Mouse (Mus musculus) mouse trophoblast stem cell (cell line): ENCODE results near the gene Ano1.

Experiments
- in situ Hi-C, 2 experiments: fragments of 300-500 bp; cut with MseI, MboI; formaldehyde crosslinking; loops; 2 replicates in 1 of 2; 3 replicates in 1 of 2; pipeline ENCODE4 v1.15.1; 2025

Gene Ano1

DNA sequence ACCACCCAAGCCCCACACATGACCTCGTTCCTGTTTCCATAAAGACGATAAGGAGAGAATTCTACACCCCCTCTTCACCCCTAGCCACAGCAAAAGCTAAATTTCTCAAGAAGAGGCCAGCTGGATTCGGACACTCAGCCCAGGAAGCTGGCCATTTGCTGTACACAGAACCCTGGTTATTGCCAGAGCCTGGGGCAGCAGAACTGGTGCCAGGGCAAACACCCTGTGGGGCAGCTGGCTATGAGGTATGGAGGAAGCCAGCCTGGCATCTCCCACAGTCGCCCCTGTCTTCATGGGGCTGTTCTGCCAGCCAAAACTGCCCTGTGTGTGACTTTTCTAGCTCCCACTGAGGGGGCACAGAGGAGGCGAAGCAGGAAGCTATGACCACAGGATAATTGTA, 104.2 kb downstream of the Ano1 start:
- in situ Hi-C loops: no loop called here

DNA sequence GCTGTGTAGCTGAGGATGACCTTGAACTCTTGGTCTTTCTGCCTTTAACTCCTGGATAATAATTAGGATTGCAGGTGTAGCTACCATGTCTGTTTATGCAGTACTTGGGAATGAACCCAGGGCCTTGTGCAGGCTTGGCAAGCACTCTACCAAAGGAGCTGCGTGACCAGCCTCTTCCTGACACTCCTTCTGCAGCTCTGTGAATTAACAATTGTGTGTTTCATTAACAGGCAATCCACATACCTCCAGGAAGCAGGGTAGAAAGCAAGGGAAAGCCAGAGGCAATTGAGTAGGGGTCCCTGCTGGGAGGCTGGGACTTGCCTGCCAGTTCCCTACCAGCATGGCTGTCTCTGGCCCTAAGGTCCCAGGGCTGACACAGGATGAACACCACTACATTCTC, 111.0 kb downstream of the Ano1 start:
- in situ Hi-C loops: no loop called here

DNA sequence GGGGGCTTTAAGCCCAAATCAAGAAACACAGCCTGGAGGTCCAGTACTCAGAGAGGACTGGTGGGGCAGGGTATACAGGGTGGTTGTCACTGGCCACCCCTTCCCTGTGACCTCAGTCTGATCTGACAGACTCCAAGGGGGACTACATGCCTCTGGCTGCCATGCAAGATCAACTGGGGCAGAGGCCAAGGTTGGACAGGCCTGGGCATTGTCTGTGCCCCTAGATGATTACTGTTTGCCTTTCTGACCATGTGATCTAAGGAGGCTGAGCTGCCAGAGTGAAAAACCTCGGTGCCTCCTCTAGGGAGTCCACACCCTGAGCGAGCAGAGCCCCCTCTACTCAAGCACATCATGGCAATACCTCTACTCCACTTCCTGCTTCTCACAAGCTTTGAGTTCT, 115.8 kb downstream of the Ano1 start:
- in situ Hi-C loops: no loop called here

DNA sequence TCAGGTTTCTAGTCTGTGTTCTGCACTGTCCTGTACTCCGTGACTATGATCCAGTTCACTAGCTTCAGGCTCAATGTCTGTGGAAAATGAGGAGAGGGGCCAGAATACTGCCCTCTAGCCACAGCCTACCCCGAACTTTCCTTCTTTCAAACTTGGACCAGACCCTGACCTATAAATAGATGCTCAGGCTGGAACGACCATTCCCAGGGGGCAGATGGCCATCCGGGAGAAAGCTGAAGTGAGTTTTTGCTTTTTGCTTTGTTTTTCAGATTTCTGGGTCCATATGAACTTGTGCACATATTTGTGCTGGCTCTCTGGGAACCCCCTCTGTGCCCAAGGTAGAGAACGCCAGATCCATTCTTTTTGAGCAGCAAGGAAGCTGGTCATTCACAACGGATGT, 116.9 kb downstream of the Ano1 start:
- in situ Hi-C loops: no loop called here

DNA sequence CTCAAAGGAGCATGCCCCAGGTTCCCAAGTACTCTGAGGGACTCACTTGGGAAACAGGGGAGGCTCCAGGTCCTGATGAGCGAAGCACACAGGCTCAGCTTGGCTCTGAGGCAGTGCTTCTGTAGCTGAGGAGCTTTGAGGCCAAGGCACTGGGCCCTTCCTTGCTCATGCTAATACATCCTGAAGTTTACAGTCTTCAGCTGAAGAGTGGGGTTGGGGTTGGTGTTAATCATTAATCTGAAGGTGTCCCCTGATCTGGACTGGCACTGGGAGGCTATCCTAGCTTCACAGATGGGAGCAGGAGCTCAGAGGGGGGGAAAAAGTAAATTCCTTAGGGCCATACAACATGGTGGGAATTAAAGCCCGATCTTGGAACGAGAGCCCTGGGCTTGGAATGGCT, 117.3 kb downstream of the Ano1 start:
- in situ Hi-C loops: no loop called here

DNA sequence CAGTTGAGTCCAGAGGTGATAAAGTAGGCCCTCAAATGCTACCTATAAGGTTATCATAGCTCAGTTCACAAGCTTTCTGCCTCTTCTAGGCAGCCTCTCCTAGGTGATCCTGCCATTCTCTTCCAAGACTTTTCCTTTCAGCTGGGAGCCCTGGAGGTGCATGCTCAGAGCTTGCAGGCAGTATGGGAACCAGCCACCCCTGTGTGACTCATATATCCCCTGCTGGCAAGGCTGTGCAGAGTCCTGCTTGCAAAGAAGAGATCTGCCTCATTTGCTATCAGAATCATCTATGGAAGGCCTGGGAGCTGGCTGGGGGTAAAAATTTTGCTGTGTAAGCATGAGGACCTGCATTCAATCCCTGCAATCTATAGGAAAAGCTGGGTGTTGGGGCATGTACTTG, 119.5 kb downstream of the Ano1 start:
- in situ Hi-C loops: no loop called here

DNA sequence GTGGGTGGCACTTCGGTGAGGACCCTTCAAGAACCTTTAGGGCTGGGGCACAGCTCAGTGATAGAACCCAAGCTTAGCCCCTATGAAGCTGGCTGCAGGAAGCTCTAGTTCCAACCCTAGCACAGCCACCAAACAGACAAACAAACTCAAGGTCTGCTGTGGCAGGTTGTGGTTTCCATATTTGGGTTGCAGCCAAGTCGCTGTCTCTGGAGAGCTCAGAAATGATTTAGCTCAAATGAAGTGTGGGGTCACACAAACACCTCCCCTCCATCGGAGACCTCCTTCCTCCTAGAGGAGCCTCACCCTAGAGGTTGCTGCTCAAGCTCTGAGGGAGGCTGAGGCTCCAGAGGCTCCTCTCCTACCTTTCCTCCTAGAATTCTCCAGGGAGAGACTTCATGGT, 121.2 kb downstream of the Ano1 start:
- in situ Hi-C loops: no loop called here

DNA sequence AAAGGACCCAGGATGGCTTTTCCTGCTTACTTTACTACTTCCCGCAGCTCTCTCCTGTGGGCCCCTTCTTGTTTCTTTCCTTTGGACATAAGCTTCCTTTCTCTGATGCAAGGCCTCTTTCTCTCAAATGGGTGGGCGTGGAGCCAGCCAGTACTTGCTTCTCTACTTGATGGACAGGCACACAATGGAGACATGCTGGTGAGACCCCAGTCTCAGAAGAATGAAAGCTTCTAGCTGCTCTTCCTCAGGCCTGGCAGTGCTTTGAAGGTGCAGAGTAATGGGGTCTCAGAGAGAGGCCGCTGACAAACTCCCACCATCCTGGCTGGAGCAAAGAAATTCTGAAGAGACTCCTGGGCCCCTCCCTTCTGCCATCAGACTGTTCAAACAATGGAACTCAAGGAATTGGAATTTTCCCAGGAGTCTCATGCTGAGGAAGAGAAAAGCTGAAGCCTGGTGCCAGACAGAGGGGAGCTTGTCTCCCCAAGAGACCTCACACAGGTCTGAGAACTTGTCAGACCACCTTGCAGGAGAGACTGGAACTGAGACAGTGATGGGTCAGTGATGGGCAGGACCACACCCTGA, 123.3 kb downstream of the Ano1 start:
- in situ Hi-C loops: no loop called here

DNA sequence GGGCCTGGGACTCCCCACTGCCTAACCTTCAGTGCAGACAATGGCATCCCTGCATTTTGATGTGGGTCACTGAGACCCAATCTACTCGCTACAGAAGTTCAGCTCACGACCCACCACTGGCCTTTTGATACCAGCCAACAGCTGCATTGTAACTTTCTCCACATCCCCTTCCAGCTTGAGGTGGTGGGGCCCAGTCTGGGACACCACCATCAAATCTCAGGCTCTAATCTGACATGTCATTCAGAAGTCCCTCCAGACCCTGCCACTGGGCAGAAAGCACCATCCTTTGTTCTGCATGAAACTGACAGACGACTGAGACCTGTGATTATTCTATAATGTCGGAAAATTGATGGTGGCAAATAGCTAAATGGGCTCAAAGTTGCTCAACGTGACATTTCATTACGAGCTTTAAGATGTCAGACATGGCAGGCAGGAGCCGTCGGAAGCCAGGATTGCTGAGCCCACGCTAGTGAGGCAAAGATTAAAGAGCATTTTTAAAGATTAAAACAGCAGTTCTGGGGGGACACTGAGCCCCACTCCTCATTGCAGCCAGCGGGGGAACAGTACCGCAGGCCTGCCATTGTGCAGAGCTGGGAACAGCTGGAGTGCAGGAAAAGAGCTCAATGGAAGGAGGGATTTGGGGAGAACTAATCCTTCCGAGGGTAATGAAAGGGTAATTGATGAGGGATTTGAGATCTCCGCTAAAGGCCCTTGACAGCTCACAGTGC, 124.0 kb downstream of the Ano1 start:
- in situ Hi-C loops: no loop called here

DNA sequence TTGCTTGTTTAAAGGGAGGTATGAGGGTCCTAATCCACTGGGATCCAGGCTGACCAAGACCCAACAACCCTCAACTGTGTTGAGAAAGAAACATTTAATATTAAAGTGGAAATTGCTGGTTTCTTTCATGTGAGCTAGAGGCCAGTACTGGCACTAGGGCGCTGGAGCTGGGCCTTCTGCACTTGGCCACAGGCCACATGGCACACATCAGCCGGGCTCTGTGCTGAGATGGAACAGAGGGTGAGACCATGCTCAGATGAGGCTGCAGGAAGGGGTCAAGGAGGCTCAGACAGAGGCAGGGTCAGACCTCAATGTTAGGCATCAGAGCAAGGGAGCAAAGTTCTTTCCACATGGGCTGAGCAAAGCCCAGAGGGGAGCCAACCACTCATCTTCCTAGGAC, 125.7 kb downstream of the Ano1 start:
- in situ Hi-C loops: no loop called here

DNA sequence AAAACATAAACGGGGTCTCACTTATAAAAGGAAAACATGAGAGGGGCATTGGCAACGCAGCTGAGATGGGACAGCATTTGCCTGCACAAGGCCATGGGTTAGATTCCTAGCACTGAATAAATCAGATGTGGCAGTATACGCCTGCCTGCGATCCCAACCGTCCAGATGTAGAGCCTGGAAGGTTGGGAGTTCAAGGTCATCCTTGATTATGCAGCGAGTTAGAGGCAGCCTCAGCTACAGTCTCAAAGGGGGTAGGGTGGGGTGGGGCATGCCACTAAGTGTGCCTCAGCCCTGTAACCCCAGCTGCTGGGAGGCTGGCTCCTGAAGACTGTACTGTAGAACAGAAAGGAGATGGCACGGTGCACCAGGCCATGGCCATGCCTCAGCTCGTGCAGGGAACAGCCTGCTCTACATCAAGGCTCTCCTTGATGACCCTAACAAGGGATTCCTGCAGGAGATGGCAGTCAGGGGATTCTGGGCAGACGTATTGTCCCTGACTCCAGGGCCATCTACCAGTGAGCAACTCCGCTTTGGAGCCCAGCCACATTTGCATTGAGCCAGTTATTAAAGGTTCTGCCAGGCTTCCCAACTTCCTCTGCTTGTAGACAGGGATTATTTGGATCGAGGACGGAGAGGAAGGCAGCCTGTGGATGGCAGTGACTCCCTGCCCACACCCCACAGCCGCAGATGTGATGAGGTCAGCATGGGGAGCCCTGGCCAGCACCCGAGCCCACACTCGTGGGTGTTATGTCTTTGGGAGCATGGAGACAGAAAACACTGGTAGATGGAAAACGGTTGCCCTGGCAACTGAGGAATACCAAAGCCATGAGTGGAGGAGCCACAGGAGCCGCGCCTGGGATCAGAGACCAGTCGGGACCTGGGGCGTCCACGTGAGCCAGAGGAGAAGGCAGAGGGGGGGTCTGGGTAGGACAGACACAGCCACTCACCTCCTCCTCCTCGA, 130.8 kb downstream of the Ano1 start:
- in situ Hi-C loops: no loop called here

DNA sequence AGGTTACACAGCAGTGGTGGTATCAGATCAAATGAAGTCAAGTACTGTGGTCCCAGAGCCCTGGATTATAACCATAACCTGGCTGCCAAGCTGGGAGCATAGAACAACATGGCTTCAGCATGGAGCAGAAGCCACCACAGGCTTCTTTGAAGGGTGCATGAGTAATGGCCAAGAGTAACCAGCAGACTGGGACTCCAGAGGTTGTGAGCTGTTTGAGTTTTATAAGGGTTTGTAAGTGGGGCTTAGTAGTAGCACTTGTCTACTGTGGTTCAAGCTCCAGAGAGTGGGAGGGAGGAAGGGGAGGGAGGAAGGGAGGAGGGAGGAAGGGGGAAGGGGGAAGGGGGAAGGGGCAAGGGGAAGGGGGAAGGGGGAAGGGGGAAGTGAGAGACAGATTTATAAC, 131.5 kb downstream of the Ano1 start:
- in situ Hi-C loops: no loop called here

DNA sequence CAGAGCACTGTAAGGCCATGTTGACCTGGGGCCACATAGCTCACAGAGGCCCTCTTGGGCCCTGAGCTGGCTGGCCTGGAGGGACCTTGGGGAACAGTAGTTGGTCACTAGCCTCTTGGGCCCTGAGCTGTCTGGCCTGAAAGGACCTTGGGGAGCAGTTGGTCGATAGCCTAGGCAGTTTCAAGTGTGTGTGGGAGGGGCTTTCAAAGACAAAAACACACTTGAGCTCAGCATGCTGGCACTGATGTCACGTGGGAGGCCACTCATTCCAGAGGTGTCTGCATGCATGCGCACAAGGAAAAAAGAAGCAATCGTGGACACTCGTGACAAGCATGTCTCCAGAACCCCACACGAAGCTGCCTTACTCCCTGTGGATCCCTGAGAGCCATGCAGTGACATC, 136.4 kb downstream of the Ano1 start:
- in situ Hi-C loops: no loop called here

DNA sequence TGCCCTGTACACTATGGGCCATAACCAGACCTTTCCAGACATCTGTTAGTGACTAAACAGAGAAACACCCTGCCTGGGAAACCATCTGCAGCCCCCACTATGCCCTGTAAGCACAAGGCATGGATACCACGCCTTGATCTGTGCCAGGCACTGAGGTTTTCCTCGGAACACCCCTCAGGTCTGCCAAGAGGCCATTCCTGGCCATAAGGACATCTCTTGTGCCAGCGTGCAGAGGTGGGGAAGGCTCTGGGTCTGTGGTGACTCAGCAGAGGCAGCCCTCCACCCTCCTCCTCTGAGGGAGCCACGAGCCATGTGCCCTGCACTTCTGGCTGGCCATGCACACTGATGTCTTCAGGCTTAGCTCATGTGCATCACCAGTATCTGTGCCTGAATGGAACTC, 138.9 kb downstream of the Ano1 start:
- in situ Hi-C loops: no loop called here

DNA sequence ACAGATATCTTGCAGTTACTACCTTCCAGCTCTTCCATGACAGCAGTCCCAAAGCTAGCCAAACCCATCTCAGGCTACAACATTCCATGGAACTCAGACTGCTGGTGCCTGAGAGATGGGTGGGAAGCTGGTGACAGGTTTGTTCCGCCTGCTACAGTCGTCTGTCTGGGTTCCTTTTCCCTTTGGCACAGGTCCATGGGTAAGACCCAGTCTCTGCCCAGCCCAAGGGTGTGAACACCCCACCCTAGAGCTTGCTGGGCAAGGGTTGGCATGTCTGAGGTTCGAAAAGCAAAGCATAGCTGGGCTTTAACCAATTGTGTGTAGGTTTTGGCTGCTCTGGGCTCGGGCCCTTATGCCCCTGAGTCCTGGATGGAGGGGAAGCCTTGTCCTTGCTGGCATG, 139.4 kb downstream of the Ano1 start:
- in situ Hi-C loops: no loop called here

DNA sequence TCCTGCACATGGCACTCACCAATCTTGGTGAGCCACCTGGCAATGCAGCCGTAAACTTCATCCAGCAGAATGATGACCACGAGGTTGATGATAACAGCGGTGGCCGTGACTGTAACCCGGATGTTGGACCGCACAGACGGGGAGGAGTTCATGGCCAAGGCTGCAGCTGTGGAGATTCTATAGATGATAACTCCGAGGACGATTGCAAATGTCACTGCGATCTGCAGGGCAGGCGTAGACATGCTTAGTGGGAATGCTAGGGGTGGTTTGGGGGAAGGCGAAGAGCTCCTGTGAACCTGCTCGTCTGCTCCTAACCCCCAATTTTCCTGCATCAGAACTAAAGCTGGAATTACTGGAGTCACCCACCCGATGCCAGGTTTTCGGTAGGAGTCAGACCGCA, 140.2 kb downstream of the Ano1 start:
- in situ Hi-C loops: no loop called here

DNA sequence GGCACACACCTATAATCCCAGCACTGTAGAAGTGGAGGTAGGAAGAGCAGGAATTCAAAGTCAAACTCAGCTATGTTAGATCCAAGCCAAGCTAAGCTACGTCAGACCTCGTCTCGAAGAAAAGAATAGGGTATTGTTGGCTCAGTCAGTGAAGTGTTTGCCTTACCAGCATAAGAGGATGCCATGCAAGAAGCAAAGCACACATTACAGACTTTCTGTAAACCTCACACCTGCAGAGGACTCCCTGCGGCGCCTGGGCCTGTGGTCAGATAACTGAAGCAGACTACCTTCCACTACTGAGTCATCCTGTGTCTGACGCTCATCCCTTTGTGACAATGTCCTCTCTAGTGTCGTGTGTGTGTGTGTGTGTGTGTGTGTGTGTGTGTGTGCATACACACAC, 142.2 kb downstream of the Ano1 start:
- in situ Hi-C loops: no loop called here

DNA sequence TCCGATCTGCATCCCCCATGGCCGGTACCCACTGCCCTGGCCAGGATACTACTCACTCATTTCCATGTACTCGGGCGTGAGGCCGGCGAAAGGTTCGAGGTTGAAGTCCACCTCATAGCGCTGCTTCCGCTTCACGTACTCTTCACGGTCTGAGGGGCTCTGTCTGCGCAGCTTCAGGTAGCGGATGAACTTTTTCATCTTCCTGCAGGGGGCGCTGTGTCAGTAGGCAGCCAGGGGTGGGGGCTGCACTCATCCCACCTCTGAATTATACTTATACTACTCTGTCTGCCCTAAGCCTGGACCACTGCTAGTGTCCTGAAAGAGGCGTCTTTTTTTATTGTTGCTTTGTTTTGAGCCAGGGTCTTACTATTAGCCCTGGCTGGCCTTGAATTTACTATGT, 143.9 kb downstream of the Ano1 start:
- in situ Hi-C loops: no loop called here

DNA sequence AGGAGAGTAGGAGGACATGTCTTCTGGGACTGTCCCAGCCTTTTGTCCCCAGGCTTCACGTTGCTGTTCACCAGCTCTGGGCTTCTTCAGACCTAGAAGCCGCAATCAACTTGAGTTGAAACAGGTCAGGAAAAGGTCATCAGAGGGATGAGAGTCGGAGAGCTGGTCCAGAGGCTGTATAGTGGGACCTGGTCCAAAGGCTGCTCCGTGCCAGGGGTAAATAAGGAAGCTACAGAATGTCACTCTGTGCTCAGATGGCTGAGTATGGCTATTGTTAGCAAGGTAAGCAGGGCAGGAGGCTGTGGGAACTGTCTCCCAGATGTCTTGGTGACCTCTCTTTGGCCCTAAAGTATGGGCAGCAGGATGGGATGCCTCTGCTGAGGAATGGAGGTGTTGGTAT, 147.0 kb downstream of the Ano1 start:
- in situ Hi-C loops: no loop called here

DNA sequence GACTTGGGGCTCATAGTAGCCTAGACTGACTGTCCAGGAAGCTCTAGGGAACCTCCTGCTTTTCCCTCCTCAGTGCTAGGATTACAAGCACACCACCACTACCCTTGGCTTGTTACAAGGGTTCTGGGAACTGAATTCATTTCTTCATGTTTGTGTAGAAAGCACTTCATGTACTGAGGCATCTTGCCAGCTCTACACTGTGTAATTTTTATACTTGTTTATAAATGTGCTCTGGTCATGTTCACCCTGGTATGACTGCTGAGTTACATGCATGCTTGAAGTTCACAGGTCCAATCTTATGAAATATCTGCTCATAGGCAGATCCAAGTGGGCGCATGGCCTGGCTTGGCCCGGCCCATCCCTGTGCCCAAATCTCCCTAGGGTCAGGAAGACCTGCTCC, 147.5 kb downstream of the Ano1 start:
- in situ Hi-C loops: no loop called here

DNA sequence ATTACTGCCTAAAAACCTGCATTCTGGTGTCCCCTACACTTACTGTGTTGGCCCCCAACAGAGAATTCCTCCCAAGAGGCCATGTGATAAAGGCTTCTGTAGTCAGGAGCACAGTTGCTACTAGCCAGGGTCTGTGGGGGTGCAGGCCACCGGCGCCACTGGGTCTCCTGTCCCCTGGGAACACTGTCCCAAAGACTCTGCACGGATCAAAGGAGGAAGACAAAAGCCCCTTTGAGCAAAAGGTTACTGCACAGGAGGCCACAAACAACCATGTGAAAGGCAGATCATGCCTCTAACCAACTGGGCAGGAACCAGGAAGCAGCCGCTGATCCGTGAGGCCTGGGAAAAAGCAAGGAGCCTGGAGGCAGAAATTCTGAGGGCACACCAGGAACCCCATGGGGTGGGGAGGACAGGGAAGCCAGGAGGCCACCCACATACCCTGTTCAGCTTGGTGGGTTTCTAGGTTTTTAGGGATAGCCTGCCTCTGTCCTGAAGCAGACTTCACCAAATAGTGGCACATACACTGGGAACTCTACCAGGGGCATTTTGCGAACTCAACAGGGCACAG, 151.4 kb downstream of the Ano1 start:
- in situ Hi-C loops: no loop called here

DNA sequence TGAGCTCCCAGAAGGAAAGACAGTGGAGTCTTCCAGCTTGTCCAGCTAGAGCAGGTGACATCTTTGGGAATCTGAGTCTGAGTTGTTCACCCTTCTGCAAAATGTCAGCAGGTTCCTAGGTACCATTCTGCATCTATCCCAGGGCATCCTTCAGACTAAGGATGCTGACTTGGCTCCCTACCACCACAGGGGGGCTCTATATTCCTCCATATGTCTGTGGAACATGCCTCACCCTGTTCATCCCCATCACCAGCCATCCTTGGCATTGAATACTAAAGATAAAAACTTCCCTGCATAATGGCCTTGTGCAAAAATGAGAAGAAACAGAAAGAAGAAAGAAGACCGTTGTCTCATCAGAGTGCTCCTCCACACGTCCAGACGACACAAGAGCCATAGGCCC, 162.3 kb downstream of the Ano1 start:
- in situ Hi-C loops: loop anchor here (5.0 kb wide), 1 partner anchor 188 kb away; no protein-coding TSS in a partner anchor
